Mouse (Mus musculus) ovary, postnatal 14 days (tissue): Measurements from ENCODE around the gene Gm3500.
"Not testable (repeated sequence)": the region's sequence is repeated elsewhere in the genome, so short reads cannot be mapped to it uniquely, and the experiment has no call there.

Source experiments
- DNase-seq: peaks from one replicate; pipeline ENCODE4 v3.0.0; 2022; ENCODE audit warnings: low spot score

Gene Gm3500

GRCm38 (mm10) chr14:5388949-5389348, at the start of gene Gm3500:
TSS of gene Gm3500 (minus strand) at chr14:5389049.
- DNase-seq, result not testable (repeated sequence)

- DNase-seq, result not testable (repeated sequence)
Measured at GRCm38 (mm10) chr14:5334828-5335227, 54.0 kb downstream of the Gm3500 start, which contains the start of gene Gm3542. TSS of gene Gm3542 (minus strand) at chr14:5334928.
